Mouse (Mus musculus): Measurements from ENCODE around the gene Cela2a. TPM values are rescaled to one million over a fixed set of nuclear protein-coding genes. Genes with fewer than 3 reads are reported as not detected.

The Cela2a gene
- polyA plus RNA-seq, 1 experiment from 2014 or later: 22.4 TPM

DNA sequence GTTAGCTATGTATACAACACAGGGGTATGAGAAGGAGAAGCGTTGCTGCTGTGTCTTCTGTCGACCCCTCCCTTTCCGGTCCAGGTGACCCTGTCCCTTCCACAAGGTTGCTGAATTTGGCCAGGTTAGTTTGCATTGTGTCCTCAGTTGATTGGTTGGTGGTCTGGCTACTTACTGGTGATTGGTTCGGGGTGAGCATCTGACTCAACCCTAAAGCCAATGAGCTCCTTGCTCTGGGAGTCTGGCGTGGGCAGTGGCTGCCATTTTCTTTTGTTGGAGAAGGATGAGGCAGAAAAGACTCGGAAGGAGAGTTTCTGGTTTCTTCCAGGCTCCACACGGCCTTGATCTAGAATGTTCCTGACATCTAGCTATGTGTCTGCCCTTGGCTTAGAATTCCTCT lies 6.6 kb downstream of the Cela2a start:
- peaks cover 3% of the 10 kb centered on the region; the same call in 1 of the 2 replicates for H3K36me3 ChIP-seq (ENCODE audit: control insufficient read depth, insufficient read depth, low read length)

DNA sequence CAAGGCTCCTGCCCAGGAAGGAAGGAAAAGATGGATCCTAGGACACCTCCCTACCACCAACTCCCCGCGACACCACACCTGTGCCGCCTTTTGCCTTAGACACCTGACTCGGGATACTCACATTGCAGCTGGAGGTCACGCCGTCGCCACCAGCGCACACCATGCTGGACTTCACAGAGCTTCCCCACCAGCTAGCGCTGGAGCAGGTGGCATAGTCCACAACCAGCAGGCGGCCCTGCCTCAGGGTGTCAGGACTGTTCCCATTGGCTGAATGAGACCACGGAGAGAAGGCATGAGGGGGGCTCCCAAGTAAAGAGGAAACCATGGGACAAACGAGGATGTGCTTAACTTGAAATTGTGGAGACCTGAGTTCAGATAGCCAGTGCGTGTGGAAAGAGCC lies 7.1 kb downstream of the Cela2a start:
- WGBS: 85% methylated on average over 13 of the region's 13 CpGs
- Histone ChIP-seq H3K9ac (ENCODE audit: low read length) (no peak overlapping the region), H3K27me3 (ENCODE audit: control insufficient read depth, insufficient read depth, low read length) (no peaks in the 10 kb centered on the region), H3K4me2 (replicated peaks; ENCODE audit: low read depth) (no peak overlapping the region), H3K4me1 (replicated peaks; ENCODE audit: control insufficient read depth, insufficient read depth) (no peaks in the 10 kb centered on the region), H3K36me3 (ENCODE audit: control insufficient read depth, insufficient read depth, low read length) (peaks cover 3% of the 10 kb centered on the region; the same call in 1 of the 2 replicates), H3K4me3 (ENCODE audit: low read depth, low read length) (no peak overlapping the region), H3K27ac (replicated peaks) (no peak overlapping the region), H3K9me3 (ENCODE audit: control insufficient read depth, low read length) (no peaks in the 10 kb centered on the region)
- DNase-seq (ENCODE audit: low spot score): no peak
- no peak for ATAC-seq (ENCODE audit: low FRiP score, low TSS enrichment)
- TF ChIP-seq EP300 (optimal IDR thresholded peaks at IDR 0.05): no peak
- no peak for TF ChIP-seq CTCF (IDR thresholded peaks at IDR 0.05; ENCODE audit: low read depth)

More for the DNA sequence above, 6.6 kb downstream of the Cela2a start:
- TF ChIP-seq CTCF (IDR thresholded peaks at IDR 0.05; ENCODE audit: low read depth) (no peak), EP300 (optimal IDR thresholded peaks at IDR 0.05) (no peak)
- DNase-seq (ENCODE audit: low spot score) (no peak), ATAC-seq (ENCODE audit: low FRiP score, low TSS enrichment) (no peak)
- H3K27me3 ChIP-seq (ENCODE audit: control insufficient read depth, insufficient read depth, low read length): no peaks in the 10 kb centered on the region
- no peak overlapping the region for H3K4me3 ChIP-seq (ENCODE audit: low read depth, low read length)
- H3K4me1 ChIP-seq (replicated peaks; ENCODE audit: control insufficient read depth, insufficient read depth): no peaks in the 10 kb centered on the region
- 88% methylated on average over 7 of the region's 7 CpGs for WGBS
- no peaks in the 10 kb centered on the region for H3K9me3 ChIP-seq (ENCODE audit: control insufficient read depth, low read length)
- no peak overlapping the region for H3K4me2 ChIP-seq (replicated peaks; ENCODE audit: low read depth)
- no peak overlapping the region for H3K27ac ChIP-seq (replicated peaks)
- H3K9ac ChIP-seq (ENCODE audit: low read length): no peak overlapping the region

- WGBS: 74% methylated on average over 10 of the region's 10 CpGs
- Histone ChIP-seq H3K4me2 (replicated peaks; ENCODE audit: low read depth) (no peak overlapping the region), H3K36me3 (ENCODE audit: control insufficient read depth, insufficient read depth, low read length) (peaks cover 6% of the 10 kb centered on the region), H3K27me3 (ENCODE audit: control insufficient read depth, insufficient read depth, low read length) (no peaks in the 10 kb centered on the region), H3K4me1 (replicated peaks; ENCODE audit: control insufficient read depth, insufficient read depth) (no peaks in the 10 kb centered on the region), H3K27ac (replicated peaks) (no peak overlapping the region), H3K4me3 (ENCODE audit: low read depth, low read length) (no peak overlapping the region), H3K9me3 (ENCODE audit: control insufficient read depth, low read length) (no peaks in the 10 kb centered on the region), H3K9ac (ENCODE audit: low read length) (no peak overlapping the region)
- TF ChIP-seq EP300 (optimal IDR thresholded peaks at IDR 0.05) (no peak), CTCF (IDR thresholded peaks at IDR 0.05; ENCODE audit: low read depth) (no peak)
- DNase-seq (ENCODE audit: low spot score) (no peak), ATAC-seq (ENCODE audit: low FRiP score, low TSS enrichment) (no peak)
These were observed 8.3 kb downstream of the Cela2a start for GRCm38 (mm10) chr4:141817706-141818105.

DNA sequence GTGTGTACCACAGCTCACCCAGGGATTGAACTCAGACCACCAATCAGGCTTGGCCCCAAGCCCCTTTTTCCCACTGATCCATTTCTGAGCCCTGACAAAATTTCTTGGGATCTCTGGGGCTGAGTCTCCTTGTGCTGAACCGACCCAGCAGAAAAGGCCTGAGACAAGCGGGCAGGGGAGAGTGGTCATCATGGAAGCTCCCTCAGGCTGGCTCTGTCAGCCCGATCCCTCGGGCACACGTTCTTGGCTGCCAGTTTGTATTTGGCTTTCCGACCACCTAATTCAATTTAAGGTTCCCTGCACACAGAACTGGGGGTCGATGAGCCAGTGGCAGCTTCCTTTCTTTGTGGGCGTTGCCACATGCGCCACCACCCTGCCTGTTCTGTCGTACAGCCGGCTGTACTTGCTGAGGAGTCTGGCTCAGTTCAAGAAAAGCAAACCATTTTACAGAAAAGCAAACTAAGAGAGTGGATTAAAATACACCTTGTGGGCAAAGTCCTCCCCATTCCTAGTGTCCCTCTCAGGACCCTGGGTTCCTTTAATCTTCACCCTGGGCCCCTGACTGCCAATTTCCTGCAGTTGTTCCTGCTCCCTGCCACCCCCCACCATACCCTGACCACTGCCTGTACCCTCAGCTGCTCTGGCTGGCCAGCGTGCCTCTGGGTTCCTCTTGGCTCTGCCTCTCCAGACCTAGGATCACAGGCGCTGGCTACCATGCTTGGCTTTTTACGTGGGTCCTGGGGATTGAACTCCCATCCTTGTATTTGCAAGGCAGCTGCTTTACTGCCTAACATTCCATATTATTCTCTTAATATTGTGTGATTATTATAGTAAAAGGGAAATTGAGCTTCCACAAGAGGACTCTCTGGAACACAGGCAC lies 8.9 kb downstream of the Cela2a start:
- Histone ChIP-seq H3K4me1 (replicated peaks; ENCODE audit: control insufficient read depth, insufficient read depth) (no peaks in the 10 kb centered on the region), H3K9me3 (ENCODE audit: control insufficient read depth, low read length) (no peaks in the 10 kb centered on the region), H3K27ac (replicated peaks) (no peak overlapping the region), H3K9ac (ENCODE audit: low read length) (no peak overlapping the region), H3K4me3 (ENCODE audit: low read depth, low read length) (no peak overlapping the region), H3K27me3 (ENCODE audit: control insufficient read depth, insufficient read depth, low read length) (no peaks in the 10 kb centered on the region), H3K4me2 (replicated peaks; ENCODE audit: low read depth) (no peak overlapping the region), H3K36me3 (ENCODE audit: control insufficient read depth, insufficient read depth, low read length) (peaks cover 7% of the 10 kb centered on the region)
- ATAC-seq (ENCODE audit: low FRiP score, low TSS enrichment) (no peak), DNase-seq (ENCODE audit: low spot score) (no peak)
- WGBS: 63% methylated on average over 14 of the region's 14 CpGs
- TF ChIP-seq CTCF (IDR thresholded peaks at IDR 0.05; ENCODE audit: low read depth) (no peak), EP300 (optimal IDR thresholded peaks at IDR 0.05) (no peak)

DNA sequence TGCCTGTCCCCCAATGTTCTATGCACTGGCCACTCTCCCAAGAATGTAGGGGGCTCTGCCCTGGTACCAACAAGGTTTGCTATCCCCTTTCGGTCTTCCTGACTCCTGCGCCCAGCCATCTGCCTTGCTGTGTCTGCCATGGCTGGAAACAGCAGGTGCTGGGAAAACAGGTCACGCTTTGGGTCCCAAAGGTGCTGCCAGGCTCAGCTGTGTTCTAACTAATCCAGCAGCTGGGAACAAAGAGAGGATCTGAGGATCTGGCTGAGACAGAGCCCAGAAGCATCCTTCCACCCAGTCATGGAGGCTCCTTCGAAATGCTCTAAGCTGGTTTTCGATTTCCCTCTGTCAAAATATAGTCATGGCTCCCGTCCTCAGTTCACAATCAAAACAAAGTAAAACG lies 9.7 kb downstream of the Cela2a start:
- Histone ChIP-seq H3K4me2 (replicated peaks; ENCODE audit: low read depth) (no peak overlapping the region), H3K27me3 (ENCODE audit: control insufficient read depth, insufficient read depth, low read length) (no peaks in the 10 kb centered on the region), H3K4me3 (ENCODE audit: low read depth, low read length) (no peak overlapping the region), H3K9me3 (ENCODE audit: control insufficient read depth, low read length) (no peaks in the 10 kb centered on the region), H3K4me1 (replicated peaks; ENCODE audit: control insufficient read depth, insufficient read depth) (no peaks in the 10 kb centered on the region), H3K27ac (replicated peaks) (no peak overlapping the region), H3K36me3 (ENCODE audit: control insufficient read depth, insufficient read depth, low read length) (peaks cover 13% of the 10 kb centered on the region), H3K9ac (ENCODE audit: low read length) (no peak overlapping the region)
- 90% methylated on average over 7 of the region's 7 CpGs for WGBS
- no peak for TF ChIP-seq EP300 (optimal IDR thresholded peaks at IDR 0.05)
- no peak for TF ChIP-seq CTCF (IDR thresholded peaks at IDR 0.05; ENCODE audit: low read depth)
- ATAC-seq (ENCODE audit: low FRiP score, low TSS enrichment) (no peak), DNase-seq (ENCODE audit: low spot score) (no peak)

- WGBS: 98% methylated on average over 7 of the region's 7 CpGs
- no peak for DNase-seq (ENCODE audit: low spot score)
These were observed 14.6 kb downstream of the Cela2a start for GRCm38 (mm10) chr4:141811375-141811774.

More at GRCm38 (mm10) chr4:141811375-141811774, 14.6 kb downstream of the Cela2a start:
- no peaks in the 10 kb centered on the region for H3K4me1 ChIP-seq (replicated peaks; ENCODE audit: control insufficient read depth, insufficient read depth)
- no peak overlapping the region for H3K9ac ChIP-seq (ENCODE audit: low read length)
- H3K4me2 ChIP-seq (replicated peaks; ENCODE audit: low read depth): no peak overlapping the region
- ATAC-seq (ENCODE audit: low FRiP score, low TSS enrichment): no peak
- no peaks in the 10 kb centered on the region for H3K9me3 ChIP-seq (ENCODE audit: control insufficient read depth, low read length)
- peaks cover 43% of the 10 kb centered on the region for H3K36me3 ChIP-seq (ENCODE audit: control insufficient read depth, insufficient read depth, low read length)
- H3K27ac ChIP-seq (replicated peaks): no peak overlapping the region
- no peak overlapping the region for H3K4me3 ChIP-seq (ENCODE audit: low read depth, low read length)
- H3K27me3 ChIP-seq (ENCODE audit: control insufficient read depth, insufficient read depth, low read length): no peaks in the 10 kb centered on the region
- TF ChIP-seq CTCF (IDR thresholded peaks at IDR 0.05; ENCODE audit: low read depth): no peak
- no peak for TF ChIP-seq EP300 (optimal IDR thresholded peaks at IDR 0.05)

Measured in stomach, postnatal 0 days (tissue).